Mouse (Mus musculus) hindbrain, postnatal 0 days (tissue): Measurements from ENCODE around the gene Osbpl5. TPM values are rescaled to one million over a fixed set of nuclear protein-coding genes. Genes with fewer than 3 reads are reported as not detected.
"Not testable (repeated sequence)": the region's sequence is repeated elsewhere in the genome, so short reads cannot be mapped to it uniquely, and the experiment has no call there.

Experiments
- ATAC-seq: fragments of 200-750 bp; cut with Nextera tagmentation; 2 replicates; pipeline ENCODE4 v1.8.0; 2017; ENCODE audit warnings: mild to moderate bottlenecking, moderate TSS enrichment, moderate library complexity
- DNase-seq: peaks from one replicate; pipeline ENCODE4 v3.0.0-alpha.2; 2015; ENCODE audit warnings: low spot score
- H3K27ac ChIP-seq: fragments of 300-500 bp; sonication (generic); 2 replicates; pipeline ENCODE4 v1.5.1; 2014; ENCODE audit warnings: mild to moderate bottlenecking
- H3K27me3 ChIP-seq: fragments of 300-500 bp; sonication (generic); 2 replicates; pipeline ENCODE4 v1.6.1; 2014; ENCODE audit warnings: low read length, mixed read lengths; ENCODE audit not compliant: insufficient read depth
- H3K36me3 ChIP-seq: fragments of 300-500 bp; sonication (generic); 2 replicates; pipeline ENCODE4 v1.6.1; 2014; ENCODE audit warnings: low read length, mixed read lengths; ENCODE audit not compliant: insufficient read depth
- H3K4me1 ChIP-seq: fragments of 300-500 bp; sonication (generic); 2 replicates; pipeline ENCODE4 v1.6.1; 2014; ENCODE audit warnings: antibody characterized with exemption, low read length, mixed read lengths; ENCODE audit not compliant: insufficient read depth
- H3K4me2 ChIP-seq: fragments of 300-500 bp; sonication (generic); 2 replicates; pipeline ENCODE4 v1.6.1; 2014; ENCODE audit warnings: low read depth, mild to moderate bottlenecking, low read length, moderate library complexity, mixed read lengths
- H3K4me3 ChIP-seq: fragments of 300-500 bp; sonication (generic); 2 replicates; pipeline ENCODE4 v1.5.1; 2014; ENCODE audit warnings: low read length
- H3K9ac ChIP-seq: fragments of 300-500 bp; sonication (generic); replicated peaks from 2 replicates; pipeline ENCODE4 v1.6.1; 2014; ENCODE audit warnings: mild to moderate bottlenecking, low read length, moderate library complexity, mixed read lengths
- H3K9me3 ChIP-seq: fragments of 300-500 bp; sonication (generic); 2 replicates; pipeline ENCODE4 v1.6.1; 2016; ENCODE audit warnings: low read length, mixed read lengths
- CTCF ChIP-seq: IDR thresholded peaks from 2 replicates; pipeline ENCODE4 v1.5.1; 2016; ENCODE audit warnings: antibody characterized with exemption, control low read depth, low read depth
- WGBS: fragments of 180-500 bp; shearing (Covaris S2); extraction: QIAGEN DNeasy Blood & Tissue Kit; methylation state at CpG from one replicate; pipeline ENCODE4 v1.1.7; 2014; 5-methylcytosine and 5-hydroxymethylcytosine counted together
- polyA plus RNA-seq: library from polyadenylated mRNA; unstranded; fragments of >200 nt; fragmentation: Nextera tagmentation; extraction: Ambion mirVana; gene quantifications from 2 replicates; pipeline ENCODE4 v1.2.1, GENCODE M21; 2015
- total RNA-seq: library from RNA; depleted of rRNA; stranded (reverse); fragments of >200 nt; gene quantifications from 2 replicates; pipeline ENCODE4 v1.2.3, GENCODE M21; 2014

Gene Osbpl5
- total and polyA plus RNA-seq, 2 experiments from 2014 or later: 27.6 to 59.9 TPM

DNA sequence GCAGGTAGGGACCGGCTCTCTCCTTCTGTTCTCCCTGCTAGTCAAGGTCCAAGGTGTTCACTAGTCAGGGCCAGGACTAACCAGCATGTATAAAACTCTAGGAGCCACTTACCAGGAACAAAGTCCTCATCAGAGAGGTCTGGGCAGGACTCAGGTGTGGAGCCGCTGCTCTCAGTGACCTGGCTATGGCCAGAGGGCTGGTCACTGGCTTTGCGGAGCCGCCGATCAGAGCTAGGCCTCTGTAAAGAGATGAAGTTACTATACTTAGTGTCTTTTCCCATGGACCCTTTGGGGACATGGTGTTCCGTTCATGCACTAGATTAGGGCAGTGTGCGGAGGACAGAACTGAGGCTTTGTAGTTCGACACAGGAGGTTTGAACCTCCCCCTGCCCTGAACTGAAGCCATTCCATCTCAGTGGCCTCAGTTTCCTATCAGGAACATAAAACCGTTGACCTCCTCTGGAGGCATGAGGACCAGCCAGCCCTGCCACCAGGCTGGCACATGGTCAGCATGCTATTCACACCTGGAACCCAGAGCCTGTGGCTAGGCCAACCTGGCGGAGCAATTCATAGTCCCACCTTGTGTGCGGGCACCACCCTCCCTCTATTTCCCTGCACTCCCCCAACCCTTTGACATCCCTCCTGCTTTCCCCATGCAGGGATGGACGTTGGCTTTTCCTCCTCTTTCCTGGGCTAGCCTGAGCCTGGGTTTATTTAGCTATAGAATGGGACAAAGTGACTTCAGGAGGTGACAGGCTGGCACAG is 63.9 kb downstream of the Osbpl5 start:
- H3K4me2 ChIP-seq: no peak overlapping the region
- ATAC-seq: no peak
- no peak overlapping the region for H3K27ac ChIP-seq
- no peak overlapping the region for H3K4me3 ChIP-seq
- TF ChIP-seq CTCF: no peak
- 92% methylated on average over 12 of the region's 12 CpGs for WGBS
- DNase-seq: no peak
- no peaks in the 10 kb centered on the region for H3K4me1 ChIP-seq
- H3K27me3 ChIP-seq: no peaks in the 10 kb centered on the region
- peaks cover 58% of the 10 kb centered on the region for H3K36me3 ChIP-seq
- no peaks in the 10 kb centered on the region for H3K9me3 ChIP-seq
- no peak overlapping the region for H3K9ac ChIP-seq

DNA sequence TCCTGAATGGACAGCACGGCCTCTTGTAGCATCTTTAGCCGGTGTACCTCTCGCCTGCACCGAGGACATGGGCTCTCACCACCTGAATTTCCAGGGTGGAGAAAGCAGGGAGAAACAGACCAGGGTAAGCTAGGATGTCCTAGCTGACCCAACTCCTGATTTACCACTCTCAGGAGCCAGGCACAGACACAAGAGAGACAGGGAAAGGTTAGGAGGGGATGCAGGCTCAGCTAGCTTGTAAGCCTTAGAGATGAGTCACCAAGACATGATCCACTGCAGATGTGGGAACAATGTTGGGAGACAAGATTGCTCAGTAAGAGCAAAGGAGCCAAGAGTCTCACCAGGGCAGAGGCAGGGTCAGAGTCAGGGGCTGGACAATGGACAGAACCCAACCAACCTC is 64.9 kb downstream of the Osbpl5 start:
- H3K4me3 ChIP-seq: no peak overlapping the region
- DNase-seq (no peak), ATAC-seq (no peak)
- WGBS: 98% methylated on average over 4 of the region's 4 CpGs
- no peak overlapping the region for H3K9ac ChIP-seq
- H3K36me3 ChIP-seq: peaks cover 54% of the 10 kb centered on the region
- H3K4me2 ChIP-seq: no peak overlapping the region
- no peak for TF ChIP-seq CTCF
- H3K4me1 ChIP-seq: no peaks in the 10 kb centered on the region
- no peaks in the 10 kb centered on the region for H3K9me3 ChIP-seq
- no peak overlapping the region for H3K27ac ChIP-seq
- H3K27me3 ChIP-seq: no peaks in the 10 kb centered on the region

DNA sequence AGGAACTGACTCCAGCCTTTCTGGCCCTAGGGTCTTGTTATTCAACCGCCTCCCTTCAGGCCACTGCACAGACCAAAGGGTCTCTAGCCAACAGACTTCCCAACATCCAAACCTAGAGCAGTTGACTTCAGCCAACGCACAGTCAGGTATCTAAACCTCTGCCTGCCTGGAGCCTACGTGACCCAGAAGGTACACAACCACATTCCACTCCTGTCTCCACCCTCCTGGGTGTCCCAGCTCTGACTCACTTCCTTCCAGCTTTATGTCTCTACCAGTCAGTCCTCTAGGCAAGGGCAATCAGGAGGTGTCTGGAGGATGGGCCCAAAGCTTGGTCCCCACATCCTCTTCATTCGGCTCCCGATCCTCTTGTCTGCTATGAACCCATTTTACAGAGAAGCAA is 65.6 kb downstream of the Osbpl5 start:
- Histone ChIP-seq H3K4me2 (no peak overlapping the region), H3K9ac (no peak overlapping the region), H3K9me3 (no peaks in the 10 kb centered on the region), H3K36me3 (peaks cover 54% of the 10 kb centered on the region), H3K27me3 (no peaks in the 10 kb centered on the region), H3K4me1 (no peaks in the 10 kb centered on the region), H3K4me3 (no peak overlapping the region), H3K27ac (no peak overlapping the region)
- 96% methylated on average over 5 of the region's 5 CpGs for WGBS
- DNase-seq (no peak), ATAC-seq (no peak)
- TF ChIP-seq CTCF: no peak

DNA sequence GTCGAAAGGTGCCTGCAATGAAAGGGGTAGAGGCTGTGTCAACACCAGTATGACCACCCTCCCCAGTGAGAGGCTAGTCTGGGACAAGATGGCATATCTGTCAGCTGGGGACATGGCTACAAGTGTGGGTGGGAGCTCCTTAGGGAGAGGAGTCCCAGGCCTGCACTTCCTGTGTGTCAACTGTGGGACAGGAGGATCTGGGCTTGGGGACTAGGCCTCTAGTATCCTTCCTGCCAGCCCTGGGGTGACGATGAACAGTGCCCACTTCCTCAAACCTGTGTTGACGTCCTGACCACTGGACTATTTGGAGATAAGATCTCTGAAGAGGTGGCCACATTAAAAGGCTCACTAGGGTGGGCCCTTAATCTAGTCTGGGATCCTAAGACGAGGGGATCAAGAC is 66.8 kb downstream of the Osbpl5 start:
- H3K9ac ChIP-seq: no peak overlapping the region
- WGBS: 85% methylated on average over 4 of the region's 4 CpGs

DNA sequence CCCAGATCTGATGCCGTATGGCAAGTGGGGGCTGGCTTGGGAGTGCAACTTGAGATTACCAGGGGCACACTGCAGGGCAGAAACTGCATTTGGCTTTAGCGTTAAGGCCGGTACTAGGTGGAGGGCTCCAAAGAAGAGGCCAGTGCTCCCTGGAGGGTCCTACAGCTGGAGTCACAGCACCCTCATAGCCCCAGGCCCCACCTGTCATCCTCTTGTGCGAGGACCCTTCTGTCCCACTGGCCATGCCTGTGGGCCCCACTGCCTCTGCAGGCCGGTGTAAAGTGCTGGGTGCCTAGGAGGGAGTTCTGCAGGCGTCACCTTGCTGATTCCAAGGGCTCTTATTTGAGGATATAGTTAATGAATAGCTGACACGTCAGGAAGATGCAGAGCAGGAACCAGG is 67.3 kb downstream of the Osbpl5 start:
- H3K9me3 ChIP-seq: no peaks in the 10 kb centered on the region
- no peaks in the 10 kb centered on the region for H3K27me3 ChIP-seq
- TF ChIP-seq CTCF: no peak
- no peaks in the 10 kb centered on the region; the same call in 1 of the 2 replicates for H3K4me1 ChIP-seq
- peaks cover 42% of the 10 kb centered on the region for H3K36me3 ChIP-seq
- 85% methylated on average over 7 of the region's 7 CpGs for WGBS
- H3K9ac ChIP-seq: no peak overlapping the region
- no peak overlapping the region for H3K27ac ChIP-seq
- no peak for ATAC-seq
- no peak overlapping the region for H3K4me3 ChIP-seq
- H3K4me2 ChIP-seq: no peak overlapping the region
- DNase-seq: no peak

More for the DNA sequence above, 66.8 kb downstream of the Osbpl5 start:
- DNase-seq: no peak
- H3K4me2 ChIP-seq: no peak overlapping the region
- TF ChIP-seq CTCF: no peak
- no peaks in the 10 kb centered on the region for H3K9me3 ChIP-seq
- H3K4me3 ChIP-seq: no peak overlapping the region
- peaks cover 47% of the 10 kb centered on the region for H3K36me3 ChIP-seq
- ATAC-seq: no peak
- H3K27me3 ChIP-seq: no peaks in the 10 kb centered on the region
- H3K4me1 ChIP-seq: no peaks in the 10 kb centered on the region; the same call in 1 of the 2 replicates
- no peak overlapping the region for H3K27ac ChIP-seq

DNA sequence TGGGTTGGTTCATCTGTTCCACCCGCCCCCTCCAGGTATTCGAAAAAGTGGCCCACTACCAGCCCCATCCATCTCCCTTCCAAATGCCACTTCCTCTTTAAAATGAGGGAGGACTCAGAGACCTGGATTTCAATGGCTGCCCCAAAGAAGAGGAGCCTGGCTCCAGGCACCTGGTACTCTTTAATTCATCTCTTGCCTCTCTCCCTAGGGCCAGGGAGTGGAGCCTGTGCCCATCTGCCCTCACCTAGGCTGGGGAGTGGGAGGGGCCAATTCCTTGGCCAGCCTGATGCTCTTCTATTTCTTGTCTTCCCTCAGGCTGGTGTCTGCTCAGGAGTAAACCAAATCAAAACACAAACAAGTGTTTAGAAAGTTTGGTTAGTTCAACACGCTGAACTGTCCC is 70.1 kb downstream of the Osbpl5 start:
- H3K27ac ChIP-seq, ATAC-seq, H3K27me3 ChIP-seq, H3K9ac ChIP-seq, H3K9me3 ChIP-seq, H3K4me1 ChIP-seq, DNase-seq, H3K4me2 ChIP-seq, H3K4me3 ChIP-seq: not testable (repeated sequence)
- H3K36me3 ChIP-seq: peaks cover 22% of the 10 kb centered on the region; the same call in 1 of the 2 replicates
- WGBS: 92% methylated on average over 3 of the region's 3 CpGs

DNA sequence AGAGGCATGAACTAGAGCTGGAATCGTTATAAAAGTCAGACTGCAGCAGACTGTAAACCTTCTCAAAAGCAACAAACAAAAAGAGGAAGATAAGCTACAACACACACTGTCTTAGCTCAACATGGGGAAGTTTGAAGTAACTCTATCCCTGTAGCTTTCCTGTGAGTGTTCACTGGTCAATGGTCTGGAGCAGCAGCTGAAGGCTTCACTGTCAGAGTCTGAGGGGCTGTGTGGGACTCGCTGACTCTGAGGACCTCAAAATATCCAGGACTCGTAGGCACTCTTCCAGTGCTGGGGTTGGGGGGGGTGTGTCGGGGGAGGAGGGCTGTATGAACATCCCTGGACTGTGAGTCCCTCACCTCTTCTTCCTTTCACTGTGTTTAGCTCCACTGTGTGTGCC is 70.6 kb downstream of the Osbpl5 start:
- not testable (repeated sequence) for H3K4me3 ChIP-seq, DNase-seq, H3K27ac ChIP-seq, H3K9ac ChIP-seq, H3K9me3 ChIP-seq, H3K4me1 ChIP-seq, H3K27me3 ChIP-seq, ATAC-seq
- Histone ChIP-seq H3K4me2 (peak overlapping the region; percentile 77; the same call in 1 of the 2 replicates), H3K36me3 (peaks cover 22% of the 10 kb centered on the region; the same call in 1 of the 2 replicates)
- WGBS: 57% methylated on average over 4 of the region's 4 CpGs
